Mouse (Mus musculus) hindbrain, postnatal 0 days (tissue): ENCODE data around the gene Hgd. TPM values are rescaled to one million over a fixed set of nuclear protein-coding genes. Genes with fewer than 3 reads are reported as not detected.

Source experiments
- ATAC-seq: fragments of 200-750 bp; cut with Nextera tagmentation; 2 replicates; pipeline ENCODE4 v1.8.0; 2017; ENCODE audit warnings: mild to moderate bottlenecking, moderate TSS enrichment, moderate library complexity
- DNase-seq: peaks from one replicate; pipeline ENCODE4 v3.0.0-alpha.2; 2015; ENCODE audit warnings: low spot score
- H3K27ac ChIP-seq: fragments of 300-500 bp; sonication (generic); 2 replicates; pipeline ENCODE4 v1.5.1; 2014; ENCODE audit warnings: mild to moderate bottlenecking
- H3K27me3 ChIP-seq: fragments of 300-500 bp; sonication (generic); 2 replicates; pipeline ENCODE4 v1.6.1; 2014; ENCODE audit warnings: low read length, mixed read lengths; ENCODE audit not compliant: insufficient read depth
- H3K36me3 ChIP-seq: fragments of 300-500 bp; sonication (generic); 2 replicates; pipeline ENCODE4 v1.6.1; 2014; ENCODE audit warnings: low read length, mixed read lengths; ENCODE audit not compliant: insufficient read depth
- H3K4me1 ChIP-seq: fragments of 300-500 bp; sonication (generic); 2 replicates; pipeline ENCODE4 v1.6.1; 2014; ENCODE audit warnings: antibody characterized with exemption, low read length, mixed read lengths; ENCODE audit not compliant: insufficient read depth
- H3K4me2 ChIP-seq: fragments of 300-500 bp; sonication (generic); 2 replicates; pipeline ENCODE4 v1.6.1; 2014; ENCODE audit warnings: low read depth, mild to moderate bottlenecking, low read length, moderate library complexity, mixed read lengths
- H3K4me3 ChIP-seq: fragments of 300-500 bp; sonication (generic); 2 replicates; pipeline ENCODE4 v1.5.1; 2014; ENCODE audit warnings: low read length
- H3K9ac ChIP-seq: fragments of 300-500 bp; sonication (generic); replicated peaks from 2 replicates; pipeline ENCODE4 v1.6.1; 2014; ENCODE audit warnings: mild to moderate bottlenecking, low read length, moderate library complexity, mixed read lengths
- H3K9me3 ChIP-seq: fragments of 300-500 bp; sonication (generic); 2 replicates; pipeline ENCODE4 v1.6.1; 2016; ENCODE audit warnings: low read length, mixed read lengths
- CTCF ChIP-seq: IDR thresholded peaks from 2 replicates; pipeline ENCODE4 v1.5.1; 2016; ENCODE audit warnings: antibody characterized with exemption, control low read depth, low read depth
- WGBS: fragments of 180-500 bp; shearing (Covaris S2); extraction: QIAGEN DNeasy Blood & Tissue Kit; methylation state at CpG from one replicate; pipeline ENCODE4 v1.1.7; 2014; 5-methylcytosine and 5-hydroxymethylcytosine counted together
- polyA plus RNA-seq: library from polyadenylated mRNA; unstranded; fragments of >200 nt; fragmentation: Nextera tagmentation; extraction: Ambion mirVana; gene quantifications from 2 replicates; pipeline ENCODE4 v1.2.1, GENCODE M21; 2015
- total RNA-seq: library from RNA; depleted of rRNA; stranded (reverse); fragments of >200 nt; gene quantifications from 2 replicates; pipeline ENCODE4 v1.2.3, GENCODE M21; 2014

Hgd gene
- total and polyA plus RNA-seq, 2 experiments from 2014 or later = 0.26 TPM; not detected in 1

DNA sequence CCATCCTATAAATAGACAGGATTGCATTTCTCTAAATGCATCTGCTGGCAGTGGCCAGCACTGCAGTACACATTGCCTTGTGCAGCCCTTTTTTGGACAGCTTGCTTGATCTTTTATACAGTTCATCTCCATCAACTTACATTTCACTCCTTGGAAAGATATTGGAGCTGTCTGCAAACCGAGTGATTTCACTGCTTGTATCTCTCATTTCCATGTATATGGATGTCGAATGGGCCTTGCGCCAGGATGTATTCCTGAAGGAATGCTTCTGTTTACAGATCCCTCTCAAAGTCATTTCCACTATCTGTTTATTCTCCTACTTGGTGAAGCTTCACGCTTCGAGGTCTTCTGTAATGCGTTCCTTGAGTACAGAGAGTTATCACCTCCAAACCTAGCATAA lies 24.3 kb downstream of the Hgd start:
- no peak for TF ChIP-seq CTCF
- DNase-seq = no peak
- Histone ChIP-seq H3K27ac (no peak overlapping the region), H3K36me3 (no peaks in the 10 kb centered on the region), H3K4me2 (no peak overlapping the region), H3K27me3 (no peaks in the 10 kb centered on the region), H3K9me3 (no peaks in the 10 kb centered on the region), H3K4me3 (no peak overlapping the region), H3K4me1 (no peaks in the 10 kb centered on the region), H3K9ac (no peak overlapping the region)
- ATAC-seq = no peak
- WGBS = 81% methylated on average over 6 of the region's 6 CpGs

DNA sequence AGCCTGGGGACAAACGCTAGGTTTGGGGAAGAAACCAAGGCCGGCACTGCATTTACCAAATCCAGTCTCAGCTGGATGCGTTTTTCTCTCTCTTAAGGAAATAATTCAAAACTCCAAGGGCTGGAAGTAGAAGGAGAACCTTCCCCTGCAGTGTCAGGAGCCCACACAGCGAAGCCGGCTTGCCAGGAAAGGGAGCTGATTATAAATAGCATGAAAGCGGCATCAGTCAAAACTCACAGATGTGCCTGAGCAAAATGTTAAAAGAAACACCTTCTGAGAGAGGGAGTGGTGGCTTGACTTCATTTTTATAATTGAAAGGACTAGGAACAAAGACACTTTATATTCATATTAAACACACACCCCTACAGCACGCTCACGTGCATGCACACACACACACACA lies 30.4 kb downstream of the Hgd start:
- H3K9ac ChIP-seq = no peak overlapping the region
- no peaks in the 10 kb centered on the region; the same call in 1 of the 2 replicates for H3K4me1 ChIP-seq
- no peaks in the 10 kb centered on the region for H3K9me3 ChIP-seq
- no peaks in the 10 kb centered on the region for H3K36me3 ChIP-seq
- no peak overlapping the region for H3K4me3 ChIP-seq
- H3K27me3 ChIP-seq = no peaks in the 10 kb centered on the region
- no peak overlapping the region for H3K27ac ChIP-seq
- 67% methylated on average over 8 of the region's 8 CpGs for WGBS
- ATAC-seq (no peak), DNase-seq (no peak)
- TF ChIP-seq CTCF = no peak
- H3K4me2 ChIP-seq = no peak overlapping the region

GRCm38 (mm10) chr16:37611072-37611471 lies 31.1 kb downstream of the Hgd start:
- no peak overlapping the region for H3K9ac ChIP-seq

GRCm38 (mm10) chr16:37612013-37612412 lies 32.1 kb downstream of the Hgd start:
- Histone ChIP-seq H3K4me3 (no peak overlapping the region), H3K9ac (no peak overlapping the region), H3K4me2 (no peak overlapping the region), H3K27me3 (no peaks in the 10 kb centered on the region), H3K27ac (no peak overlapping the region), H3K9me3 (no peaks in the 10 kb centered on the region), H3K4me1 (no peaks in the 10 kb centered on the region; the same call in 1 of the 2 replicates), H3K36me3 (no peaks in the 10 kb centered on the region)
- no peak for TF ChIP-seq CTCF
- 92% methylated on average over 5 of the region's 5 CpGs for WGBS
- no peak for DNase-seq
- no peak for ATAC-seq

More at GRCm38 (mm10) chr16:37611072-37611471, 31.1 kb downstream of the Hgd start:
- WGBS = 81% methylated on average over 7 of the region's 7 CpGs
- Histone ChIP-seq H3K9me3 (no peaks in the 10 kb centered on the region), H3K4me2 (no peak overlapping the region), H3K4me1 (no peaks in the 10 kb centered on the region; the same call in 1 of the 2 replicates), H3K27ac (no peak overlapping the region), H3K36me3 (no peaks in the 10 kb centered on the region), H3K4me3 (no peak overlapping the region), H3K27me3 (no peaks in the 10 kb centered on the region)
- ATAC-seq (no peak), DNase-seq (no peak)
- TF ChIP-seq CTCF = no peak

- no peak overlapping the region for H3K9ac ChIP-seq
- H3K27ac ChIP-seq = no peak overlapping the region
- H3K36me3 ChIP-seq = no peaks in the 10 kb centered on the region
- 90% methylated on average over 9 of the region's 9 CpGs for WGBS
- DNase-seq = no peak
- TF ChIP-seq CTCF = no peak
- no peak overlapping the region for H3K4me2 ChIP-seq
- peaks cover 7% of the 10 kb centered on the region for H3K4me1 ChIP-seq
- H3K9me3 ChIP-seq = no peaks in the 10 kb centered on the region
- ATAC-seq = no peak
- no peaks in the 10 kb centered on the region for H3K27me3 ChIP-seq
- no peak overlapping the region for H3K4me3 ChIP-seq
These were observed 34.6 kb downstream of the Hgd start for GRCm38 (mm10) chr16:37614540-37614939.

GRCm38 (mm10) chr16:37615429-37615828 lies 35.5 kb downstream of the Hgd start:
- no peak overlapping the region for H3K27ac ChIP-seq
- H3K4me2 ChIP-seq = no peak overlapping the region
- no peaks in the 10 kb centered on the region for H3K27me3 ChIP-seq
- H3K9me3 ChIP-seq = no peaks in the 10 kb centered on the region
- H3K36me3 ChIP-seq = no peaks in the 10 kb centered on the region
- no peak for TF ChIP-seq CTCF
- H3K4me1 ChIP-seq = peaks cover 7% of the 10 kb centered on the region
- DNase-seq (no peak), ATAC-seq (no peak)
- 54% methylated on average over 8 of the region's 8 CpGs for WGBS
- H3K9ac ChIP-seq = no peak overlapping the region
- H3K4me3 ChIP-seq = no peak overlapping the region

GRCm38 (mm10) chr16:37616104-37616503 lies 36.2 kb downstream of the Hgd start:
- H3K4me1 ChIP-seq = peaks cover 7% of the 10 kb centered on the region
- no peaks in the 10 kb centered on the region for H3K36me3 ChIP-seq
- no peak for DNase-seq
- no peak overlapping the region for H3K27ac ChIP-seq
- no peak for TF ChIP-seq CTCF
- H3K9ac ChIP-seq = no peak overlapping the region
- no peak overlapping the region for H3K4me2 ChIP-seq
- no peaks in the 10 kb centered on the region for H3K27me3 ChIP-seq
- no peak overlapping the region for H3K4me3 ChIP-seq
- no peak for ATAC-seq
- WGBS = 71% methylated on average over 8 of the region's 8 CpGs
- no peaks in the 10 kb centered on the region for H3K9me3 ChIP-seq
